Mouse (Mus musculus) CH12.LX (cell line): ENCODE data around the gene Foxm1. TPM values are rescaled to one million over a fixed set of nuclear protein-coding genes. Genes with fewer than 3 reads are reported as not detected.

Experiments used
- DNase-seq: peaks from one replicate; pipeline ENCODE4 v3.0.0-alpha.2; 2013; ENCODE audit errors: extremely low read depth
- H3K27ac ChIP-seq: 2 replicates; pipeline ENCODE4 v1.5.1; 2012; ENCODE audit warnings: low read depth, mild to moderate bottlenecking, control low read depth, moderate library complexity; ENCODE audit not compliant: insufficient read depth
- H3K27me3 ChIP-seq: replicated peaks from 2 replicates; pipeline ENCODE3; 2012; ENCODE audit warnings: inconsistent platforms
- H3K36me3 ChIP-seq, 2 experiments: replicated peaks in 1 of 2; 2 replicates each; pipeline versions ENCODE3 to v1.6.1; 2012; ENCODE audit warnings: inconsistent platforms in 1 of 2, low read length in 1 of 2, mild to moderate bottlenecking in 1 of 2, mixed read lengths in 1 of 2, moderate library complexity in 1 of 2; ENCODE audit not compliant: control insufficient read depth in 1 of 2, insufficient read depth in 1 of 2
- H3K4me1 ChIP-seq, 2 experiments: 2 replicates each; pipeline ENCODE4 v1.6.1; 2012; ENCODE audit warnings: inconsistent platforms in 1 of 2, moderate library complexity in 1 of 2; ENCODE audit not compliant: insufficient read depth in 2 of 2, control insufficient read depth in 1 of 2
- H3K4me2 ChIP-seq: 2 replicates; pipeline ENCODE4 v1.6.1; 2012; ENCODE audit warnings: low read depth, mild to moderate bottlenecking, control low read depth; ENCODE audit not compliant: poor library complexity, insufficient read depth, severe bottlenecking
- H3K4me3 ChIP-seq, 3 experiments: fragments of 150-350 bp in 1 of 3; sonication (generic) in 1 of 3; replicated peaks in 1 of 3; 2 replicates each; pipeline versions ENCODE3 to v1.5.1; 2011 to 2012; ENCODE audit warnings: low read depth in 2 of 3, low read length in 2 of 3, mild to moderate bottlenecking in 2 of 3, moderate library complexity in 2 of 3, control low read depth in 1 of 3, improper control_type of control experiment in 1 of 3, inconsistent platforms in 1 of 3, mixed read lengths in 1 of 3; ENCODE audit not compliant: poor library complexity in 1 of 3
- H3K79me2 ChIP-seq: replicated peaks from 2 replicates; pipeline ENCODE4 v1.6.1; 2012; ENCODE audit warnings: mild to moderate bottlenecking, moderate library complexity; ENCODE audit not compliant: control insufficient read depth, poor library complexity, insufficient read depth, severe bottlenecking; ENCODE audit errors: extremely low read depth
- H3K9ac ChIP-seq: 2 replicates; pipeline ENCODE4 v1.6.1; 2012; ENCODE audit warnings: low read depth, mild to moderate bottlenecking, control low read depth, moderate library complexity; ENCODE audit not compliant: insufficient read depth
- H3K9me3 ChIP-seq: replicated peaks from 2 replicates; pipeline ENCODE3; 2012; ENCODE audit warnings: low read length, inconsistent platforms, mixed read lengths
- BHLHE40 ChIP-seq: IDR thresholded peaks from 2 replicates; pipeline ENCODE4 v1.6.1; 2011; ENCODE audit warnings: mild to moderate bottlenecking, low read depth, low read length, improper control_type of control experiment
- CHD1 ChIP-seq: IDR thresholded peaks from 2 replicates; pipeline ENCODE4 v1.6.1; 2012; ENCODE audit warnings: low read depth, low read length, improper control_type of control experiment, inconsistent platforms
- ELF1 ChIP-seq: IDR thresholded peaks from 2 replicates; pipeline ENCODE4 v1.6.1; 2014; ENCODE audit warnings: low read depth, mild to moderate bottlenecking, inconsistent platforms, low read length, improper control_type of control experiment
- GABPA ChIP-seq: IDR thresholded peaks from 2 replicates; pipeline ENCODE4 v1.6.1; 2012; ENCODE audit warnings: low read depth, low read length, improper control_type of control experiment, inconsistent platforms; ENCODE audit not compliant: insufficient replicate concordance
- JUND ChIP-seq: conservative IDR thresholded peaks from 2 replicates; pipeline ENCODE4 v1.6.1; 2011; ENCODE audit warnings: low read depth, low read length, improper control_type of control experiment
- KAT2A ChIP-seq: IDR thresholded peaks from 2 replicates; pipeline ENCODE4 v1.6.1; 2012; ENCODE audit warnings: low read length, improper control_type of control experiment, inconsistent platforms; ENCODE audit not compliant: insufficient replicate concordance
- MAZ ChIP-seq: IDR thresholded peaks from 2 replicates; pipeline ENCODE4 v1.6.1; 2012; ENCODE audit warnings: low read depth, mild to moderate bottlenecking, inconsistent platforms, low read length, improper control_type of control experiment, moderate library complexity
- NELFE ChIP-seq: IDR thresholded peaks from 2 replicates; pipeline ENCODE4 v1.6.1; 2011; ENCODE audit warnings: low read depth, low read length, improper control_type of control experiment
- NRF1 ChIP-seq: IDR thresholded peaks from 2 replicates; pipeline ENCODE4 v1.6.1; 2014; ENCODE audit warnings: low read depth, mild to moderate bottlenecking, inconsistent platforms, low read length, improper control_type of control experiment, moderate library complexity
- PAX5 ChIP-seq: IDR thresholded peaks from 2 replicates; pipeline ENCODE4 v1.6.1; 2012; ENCODE audit warnings: low read length, inconsistent platforms, mixed read lengths
- POLR2AphosphoS2 ChIP-seq: IDR thresholded peaks from 2 replicates; pipeline ENCODE4 v1.6.1; 2011; ENCODE audit warnings: low read depth, low read length, improper control_type of control experiment
- SIN3A ChIP-seq: IDR thresholded peaks from 2 replicates; pipeline ENCODE4 v1.6.1; 2012; ENCODE audit warnings: low read length, improper control_type of control experiment, inconsistent platforms
- SMC3 ChIP-seq: IDR thresholded peaks from 2 replicates; pipeline ENCODE4 v1.6.1; 2011; ENCODE audit warnings: low read depth, low read length, improper control_type of control experiment
- UBTF ChIP-seq: IDR thresholded peaks from 2 replicates; pipeline ENCODE4 v1.6.1; 2012; ENCODE audit warnings: low read depth, mild to moderate bottlenecking, inconsistent platforms, low read length, improper control_type of control experiment, moderate library complexity
- dilution Hi-C: fragments of 300-500 bp; cut with MboI; formaldehyde crosslinking; loops from 2 replicates; pipeline ENCODE4 v1.14.3; 2020; ENCODE audit warnings: low sequenced_read_pairs; ENCODE audit not compliant: extremely low pct_unique_long_range_greater_than_20kb, extremely low pct_ligation_motif_present
- in situ Hi-C: fragments of 300-500 bp; cut with MboI; formaldehyde crosslinking; loops from 3 replicates; pipeline ENCODE4 v1.14.3; 2019; ENCODE audit warnings: low sequenced_read_pairs, low pct_ligation_motif_present, low pct_unique_long_range_greater_than_20kb, mixed read lengths
- polyA plus RNA-seq: library from polyadenylated mRNA; unstranded; fragments of >175 nt; gene quantifications from 2 replicates; pipeline ENCODE4 v1.2.1, GENCODE M21; 2012; ENCODE audit warnings: low read depth; ENCODE audit not compliant: insufficient read length
- total RNA-seq, 2 experiments: library from RNA; depleted of rRNA; stranded (reverse); fragments of 300-350 nt in 1 of 2; fragments of >200 nt in 1 of 2; gene quantifications; 2 replicates each; pipeline ENCODE4 v1.2.3; 2012 to 2014

The Foxm1 gene
- total and polyA plus RNA-seq, 3 experiments, result 6.0 to 41.0 (median 16.8) TPM

GRCm38 (mm10) chr6:128354140-128354539 is 8.6 kb upstream of the Foxm1 start:
- DNase-seq, result no peak
- dilution Hi-C loops, result no loop called here

GRCm38 (mm10) chr6:128355201-128355681 is 7.5 kb upstream of the Foxm1 start:
- H3K4me3 ChIP-seq, result peak overlapping the region; percentile 73 to 88 (median 83)
- dilution Hi-C loops, result no loop called here
- H3K27me3 ChIP-seq, result no peaks in the 10 kb centered on the region
- H3K79me2 ChIP-seq, result peaks cover 10% of the 10 kb centered on the region; the same call in 1 of the 2 replicates
- no peak overlapping the region for H3K27ac ChIP-seq
- no peak for DNase-seq
- peaks cover 4 to 33% of the 10 kb centered on the region in 2 experiments; a peak in 3 of 4 replicates for H3K4me1 ChIP-seq
- no peaks in the 10 kb centered on the region for H3K9me3 ChIP-seq
- TF ChIP-seq BHLHE40, result peak; percentile 50; the same call in 1 of the 2 replicates
- TF ChIP-seq SIN3A, result peak; percentile 26
- no peak for TF ChIP-seq UBTF
- TF ChIP-seq ELF1, result no peak; the same call in 1 of the 2 replicates
- H3K36me3 ChIP-seq, result peaks cover 26 to 55% of the 10 kb centered on the region in 2 experiments
- H3K9ac ChIP-seq, result peak overlapping the region; percentile 44
- in situ Hi-C loops, result loop anchor here (5.0 kb wide), 1 partner anchor 33 kb away; no protein-coding TSS in a partner anchor
- peak overlapping the region; percentile 24 for H3K4me2 ChIP-seq

More at GRCm38 (mm10) chr6:128354140-128354539, 8.6 kb upstream of the Foxm1 start:
- H3K27me3 ChIP-seq, result no peaks in the 10 kb centered on the region
- H3K36me3 ChIP-seq, result peaks cover 26 to 52% of the 10 kb centered on the region in 2 experiments
- no peak overlapping the region for H3K27ac ChIP-seq
- no peaks in the 10 kb centered on the region for H3K9me3 ChIP-seq
- H3K79me2 ChIP-seq, result no peaks in the 10 kb centered on the region
- H3K9ac ChIP-seq, result no peak overlapping the region
- H3K4me2 ChIP-seq, result no peak overlapping the region
- in situ Hi-C loops, result no loop called here
- H3K4me3 ChIP-seq, result no peak overlapping the region
- no peak for TF ChIP-seq POLR2AphosphoS2
- no peak for TF ChIP-seq ELF1
- TF ChIP-seq NRF1, result no peak
- no peak for TF ChIP-seq GABPA
- no peak for TF ChIP-seq MAZ
- no peak for TF ChIP-seq JUND
- no peak for TF ChIP-seq BHLHE40
- no peak for TF ChIP-seq KAT2A
- TF ChIP-seq PAX5, result no peak
- no peak for TF ChIP-seq CHD1
- TF ChIP-seq SMC3, result no peak
- TF ChIP-seq NELFE, result no peak
- peaks cover 0 to 27% of the 10 kb centered on the region in 2 experiments; a peak in 2 of 4 replicates for H3K4me1 ChIP-seq
